Mouse (Mus musculus): Measurements from ENCODE around the gene Dync2li1. TPM values are rescaled to one million over a fixed set of nuclear protein-coding genes. Genes with fewer than 3 reads are reported as not detected.

Gene Dync2li1
- total and polyA plus RNA-seq, 3 experiments: 0.08 TPM; not detected in 2

DNA sequence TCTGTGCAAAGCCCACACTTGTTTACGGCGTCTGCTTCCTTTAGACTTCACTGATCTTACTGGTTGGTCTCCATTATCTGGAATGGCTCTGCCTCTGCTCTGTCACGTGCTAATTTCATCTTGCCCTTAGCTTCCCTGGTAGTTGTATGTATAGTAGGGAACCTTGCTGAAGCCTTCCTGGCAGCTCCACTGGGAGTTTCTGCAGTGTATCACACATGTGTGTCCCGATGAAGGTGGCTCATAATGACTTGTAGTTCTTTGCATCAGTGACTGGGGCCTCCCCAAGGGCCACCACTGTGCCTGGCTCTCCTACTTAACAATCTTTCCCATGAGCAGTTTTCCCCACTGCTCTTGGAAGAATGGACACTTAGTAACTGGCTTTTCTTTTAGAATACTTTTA is 17.7 kb upstream of the Dync2li1 start:
- Histone ChIP-seq H3K79me2 (ENCODE audit: control insufficient read depth, insufficient read depth, low read length, poor library complexity) (no peaks in the 10 kb centered on the region), H3K36me3 (ENCODE audit: control insufficient read depth in 1 of 2, insufficient read depth in 2 of 2, low read length in 2 of 2) (no peaks in the 10 kb centered on the region), H3K27me3 (ENCODE audit: control insufficient read depth in 1 of 2, insufficient read depth in 2 of 2, low read length in 2 of 2) (no peaks in the 10 kb centered on the region; a peak in 1 of 4 replicates), H3K9ac (ENCODE audit: control insufficient read depth, low read depth, low read length, poor library complexity, severe bottlenecking) (no peak overlapping the region), H3K27ac (ENCODE audit: control insufficient read depth, low read depth, low read length) (no peak overlapping the region), H3K4me1 (ENCODE audit: control insufficient read depth in 1 of 2, insufficient read depth in 2 of 2, low read length in 2 of 2) (no peaks in the 10 kb centered on the region), H3K4me3 (ENCODE audit: control insufficient read depth in 1 of 2, insufficient read depth in 1 of 2, low read depth in 2 of 2, low read length in 2 of 2) (no peak overlapping the region), H3K9me3 (replicated peaks; ENCODE audit: insufficient read depth, low read length) (no peaks in the 10 kb centered on the region)
- DNase-seq (ENCODE audit: low read depth, low spot score): no peak
- no peak for TF ChIP-seq NRF1 (IDR thresholded peaks at IDR 0.05; ENCODE audit: insufficient read depth, low read depth, low read length, poor library complexity, severe bottlenecking)
- no peak for TF ChIP-seq POLR2A (IDR thresholded peaks at IDR 0.05; ENCODE audit: control insufficient read depth in 1 of 2, insufficient read depth in 1 of 2, low read depth in 1 of 2, low read length in 2 of 2, poor library complexity in 1 of 2)
- TF ChIP-seq ZC3H11A (IDR thresholded peaks at IDR 0.05; ENCODE audit: low read depth, low read length): no peak
- TF ChIP-seq ZMIZ1 (IDR thresholded peaks at IDR 0.05; ENCODE audit: low read depth, low read length): no peak
- TF ChIP-seq MAZ (IDR thresholded peaks at IDR 0.05; ENCODE audit: low read depth, low read length): no peak
- TF ChIP-seq TAL1 (IDR thresholded peaks at IDR 0.05; ENCODE audit: low read length): no peak
- no peak for TF ChIP-seq JUND (IDR thresholded peaks at IDR 0.05; ENCODE audit: low read depth, low read length)
- no peak for TF ChIP-seq ZNF384 (IDR thresholded peaks at IDR 0.05; ENCODE audit: low read depth, low read length)
- TF ChIP-seq SIN3A (IDR thresholded peaks at IDR 0.05; ENCODE audit: low read length): no peak
- TF ChIP-seq USF1 (IDR thresholded peaks at IDR 0.05; ENCODE audit: low read depth, low read length): no peak
- no peak for TF ChIP-seq KAT2A (conservative IDR thresholded peaks at IDR 0.05; ENCODE audit: low read depth, low read length)
- TF ChIP-seq ELF1 (IDR thresholded peaks at IDR 0.05; ENCODE audit: low read depth, low read length): no peak

DNA sequence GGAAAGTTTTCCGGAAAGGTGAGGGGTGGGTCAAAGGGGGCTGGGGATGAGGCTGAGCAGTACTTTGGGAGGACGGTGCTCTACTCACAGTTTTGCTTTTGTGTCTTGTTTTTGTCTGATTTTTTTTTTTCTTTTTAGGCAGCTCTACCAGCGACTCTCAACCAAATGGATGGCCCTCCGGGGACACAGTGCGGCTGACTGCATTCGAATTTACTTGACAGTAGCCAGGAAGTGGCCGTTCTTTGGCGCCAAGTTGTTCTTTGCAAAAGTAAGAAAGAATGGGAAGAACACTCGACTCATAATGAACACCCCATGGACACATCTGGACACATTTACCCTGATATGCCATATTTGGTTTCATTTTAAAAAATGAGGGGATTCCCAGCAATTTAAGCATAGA is 14.8 kb upstream of the Dync2li1 start:
- TF ChIP-seq ZC3H11A (IDR thresholded peaks at IDR 0.05; ENCODE audit: low read depth, low read length) (no peak), CTCF (IDR thresholded peaks at IDR 0.05 in 2 of 3, conservative IDR thresholded peaks at IDR 0.05 in 1 of 3; ENCODE audit: control insufficient read depth in 1 of 3, insufficient read depth in 1 of 3, low read depth in 2 of 3, low read length in 3 of 3, poor library complexity in 1 of 3, severe bottlenecking in 1 of 3) (no peak), E2F4 (IDR thresholded peaks at IDR 0.05; ENCODE audit: borderline replicate concordance, low read depth, low read length) (no peak), EP300 (IDR thresholded peaks at IDR 0.05; ENCODE audit: low read depth in 1 of 2, low read length in 2 of 2) (no peak), ZNF384 (IDR thresholded peaks at IDR 0.05; ENCODE audit: low read depth, low read length) (no peak), JUND (IDR thresholded peaks at IDR 0.05; ENCODE audit: low read depth, low read length) (no peak), MAFK (IDR thresholded peaks at IDR 0.05; ENCODE audit: borderline replicate concordance, low read depth, low read length) (no peak), TBP (IDR thresholded peaks at IDR 0.05; ENCODE audit: low read depth, low read length) (no peak), CHD1 (IDR thresholded peaks at IDR 0.05; ENCODE audit: low read depth, low read length) (no peak), BHLHE40 (IDR thresholded peaks at IDR 0.05; ENCODE audit: borderline replicate concordance, low read depth, low read length) (no peak), TCF12 (IDR thresholded peaks at IDR 0.05; ENCODE audit: low read depth, low read length) (no peak), MAZ (IDR thresholded peaks at IDR 0.05; ENCODE audit: low read depth, low read length) (no peak), RAD21 (IDR thresholded peaks at IDR 0.05; ENCODE audit: low read depth, low read length) (no peak)
- Histone ChIP-seq H3K27ac (ENCODE audit: control insufficient read depth, low read depth, low read length) (no peak overlapping the region), H3K9ac (ENCODE audit: control insufficient read depth, low read depth, low read length, poor library complexity, severe bottlenecking) (no peak overlapping the region), H3K4me3 (ENCODE audit: control insufficient read depth in 1 of 2, insufficient read depth in 1 of 2, low read depth in 2 of 2, low read length in 2 of 2) (no peak overlapping the region), H3K4me1 (ENCODE audit: control insufficient read depth in 1 of 2, insufficient read depth in 2 of 2, low read length in 2 of 2) (no peaks in the 10 kb centered on the region), H3K79me2 (ENCODE audit: control insufficient read depth, insufficient read depth, low read length, poor library complexity) (no peaks in the 10 kb centered on the region), H3K9me3 (replicated peaks; ENCODE audit: insufficient read depth, low read length) (no peaks in the 10 kb centered on the region), H3K36me3 (ENCODE audit: control insufficient read depth in 1 of 2, insufficient read depth in 2 of 2, low read length in 2 of 2) (no peaks in the 10 kb centered on the region), H3K27me3 (ENCODE audit: control insufficient read depth in 1 of 2, insufficient read depth in 2 of 2, low read length in 2 of 2) (no peaks in the 10 kb centered on the region; a peak in 1 of 4 replicates)
- DNase-seq (ENCODE audit: low read depth, low spot score): no peak

Measured in MEL (cell line).